Mouse (Mus musculus) E14TG2a.4 (cell line): ENCODE measurements at regions not wholly inside any gene's neighbourhood (a gene's known extent, or its start where the extent isn't known, plus 50 kb on each side); places are given as distances from the start of the nearest gene placed in this dataset.

Source experiments
- CTCF ChIP-seq: conservative IDR thresholded peaks from 2 replicates; pipeline ENCODE4 v1.5.1; 2014; ENCODE audit warnings: low read length
- NANOG ChIP-seq: IDR thresholded peaks from 2 replicates; pipeline ENCODE4 v1.6.1; 2014; ENCODE audit warnings: borderline replicate concordance, low read length, mixed read lengths
- POU5F1 ChIP-seq: IDR thresholded peaks from 2 replicates; pipeline ENCODE4 v1.6.1; 2014; ENCODE audit warnings: low read length, borderline replicate concordance

GRCm38 (mm10) chr3:41497771-41498170 lies 57.8 kb upstream of the Jade1 start:
- TF ChIP-seq CTCF (no peak), POU5F1 (no peak), NANOG (no peak)
